Mouse (Mus musculus) inflammation-experienced regulatory T-cells, adult 6 months (primary cell): ENCODE measurements around the gene Gm20388. TPM values are rescaled to one million over a fixed set of nuclear protein-coding genes. Genes with fewer than 3 reads are reported as not detected.

Experiments used
- ATAC-seq: one replicate; pipeline ENCODE4 v1.8.0; 2017
- polyA plus RNA-seq, 3 experiments: library from polyadenylated mRNA; unstranded; fragments of 100-300 nt; shearing (Covaris generic); gene quantifications; one replicate each; pipeline ENCODE4 v1.2.1; 2017

Gene Gm20388
- polyA plus RNA-seq, 3 experiments from 2014 or later, result 10.8 to 14.1 (median 11.8) TPM

DNA sequence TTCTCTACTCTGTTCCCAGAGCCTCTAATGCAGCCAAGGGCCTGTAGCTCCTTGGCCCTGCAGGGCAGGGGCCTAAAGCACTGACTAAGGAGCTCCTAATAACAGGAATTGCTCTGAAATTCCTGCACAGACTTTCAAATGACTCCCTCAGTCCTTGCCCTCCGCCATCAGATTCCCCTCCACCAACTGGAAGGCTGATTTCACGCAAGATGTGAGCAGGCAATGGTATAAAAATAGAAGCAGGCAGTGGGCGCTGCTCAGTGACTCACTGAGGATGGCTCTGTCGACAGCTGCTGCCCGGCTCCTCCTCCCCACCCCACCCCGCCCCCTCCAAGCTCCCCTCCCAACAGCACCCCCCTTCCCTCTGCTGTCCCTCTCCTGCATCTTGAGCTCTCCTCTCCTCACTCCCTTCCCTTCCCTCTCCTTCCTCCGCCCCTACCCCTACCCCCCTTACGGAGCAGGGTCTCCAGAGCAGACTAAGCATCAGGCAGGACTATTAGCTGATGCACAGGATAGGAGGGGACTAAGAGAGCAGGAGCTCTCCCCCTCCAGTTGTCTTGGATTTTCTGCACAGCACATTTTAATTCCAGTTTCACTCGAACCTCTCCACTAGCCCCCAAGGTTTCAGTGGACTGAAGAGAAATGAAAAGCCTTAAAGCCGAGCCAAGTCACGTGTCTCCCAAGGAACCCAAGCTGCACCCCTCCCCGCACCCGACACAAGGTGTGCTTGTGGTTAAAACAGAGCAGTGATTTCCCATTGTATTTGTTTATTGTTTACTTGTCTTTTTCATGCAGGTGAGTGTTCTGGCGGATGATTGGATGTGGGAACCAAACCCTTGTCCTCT lies 3974.3 kb downstream of the Gm20388 start:
- ATAC-seq, result no peak

DNA sequence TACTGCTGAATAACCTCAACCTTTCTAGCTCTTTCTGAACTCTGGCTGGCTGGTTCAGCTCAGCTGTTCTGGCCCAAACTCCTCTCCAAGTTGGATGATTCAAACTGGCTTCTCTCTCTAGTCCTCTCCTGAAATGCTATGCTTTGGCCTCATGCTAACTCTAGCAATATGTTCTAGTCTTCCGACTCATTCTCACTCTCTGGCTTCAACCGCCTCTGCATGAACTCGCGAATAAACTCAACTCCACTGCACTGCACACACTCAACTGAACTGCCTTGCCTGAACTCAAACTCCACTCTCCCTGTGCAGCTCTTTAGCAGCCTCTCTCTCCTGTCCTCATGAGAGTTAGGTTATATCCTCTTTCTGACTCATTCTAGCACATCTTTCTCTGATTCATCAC lies 3976.5 kb downstream of the Gm20388 start:
- ATAC-seq, result no peak

DNA sequence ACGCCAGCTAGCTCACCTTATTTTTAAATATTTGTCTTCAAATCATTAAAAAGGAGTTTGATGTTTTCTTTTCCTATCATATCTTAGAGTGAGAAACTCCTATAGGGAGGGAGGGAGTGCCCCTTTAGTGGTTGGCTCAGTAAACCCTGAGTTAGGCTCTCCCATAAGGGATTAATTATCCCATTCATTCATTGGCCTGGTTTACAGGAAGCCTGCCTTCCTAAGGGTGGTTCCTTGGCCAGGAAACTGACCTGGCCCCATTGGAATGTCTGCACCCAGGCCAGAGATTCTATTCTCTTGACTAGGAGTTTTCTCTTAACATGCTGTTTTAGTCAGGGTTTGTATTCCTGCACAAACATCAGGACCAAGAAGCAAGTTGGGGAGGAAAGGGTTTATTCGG lies 3977.3 kb downstream of the Gm20388 start:
- no peak for ATAC-seq

DNA sequence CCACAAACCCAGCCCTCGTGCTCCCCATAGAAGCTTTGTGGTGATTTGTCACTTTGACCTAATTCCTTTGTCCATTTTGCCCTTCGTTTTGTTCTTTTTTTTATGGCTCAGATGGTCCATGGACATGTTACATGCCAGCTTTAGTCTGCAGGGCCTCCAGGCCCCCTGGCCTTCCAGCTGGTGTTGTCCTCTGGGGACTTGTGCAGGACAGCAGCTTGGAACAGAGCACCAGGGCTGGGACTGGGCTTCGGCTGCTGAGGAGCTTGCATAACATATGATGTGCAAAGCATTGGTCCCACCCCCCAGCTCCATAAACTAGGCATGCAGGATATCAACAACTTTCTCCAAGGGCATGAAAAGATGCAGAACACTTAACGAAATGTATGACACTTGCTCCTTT lies 3979.2 kb downstream of the Gm20388 start:
- ATAC-seq, result no peak

DNA sequence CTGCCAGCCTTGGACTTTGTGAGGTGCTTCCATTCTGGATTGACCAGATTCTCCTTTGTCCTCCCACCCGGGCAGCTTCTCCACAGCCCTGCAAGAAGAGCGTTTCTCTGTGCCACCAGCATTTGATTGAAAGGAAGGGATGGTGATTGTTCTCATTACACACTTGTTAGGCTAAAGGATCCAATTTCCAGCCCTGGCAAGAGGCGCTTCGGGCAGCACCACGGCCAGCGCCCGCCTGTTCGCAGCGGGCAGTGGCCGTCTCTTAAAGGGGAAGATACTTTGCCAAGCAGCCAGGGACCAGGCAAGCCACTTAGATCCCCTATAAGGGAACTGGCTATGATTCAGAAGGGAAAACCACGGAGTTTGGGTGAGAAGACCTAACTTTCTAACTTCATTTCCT lies 3980.6 kb downstream of the Gm20388 start:
- no peak for ATAC-seq

DNA sequence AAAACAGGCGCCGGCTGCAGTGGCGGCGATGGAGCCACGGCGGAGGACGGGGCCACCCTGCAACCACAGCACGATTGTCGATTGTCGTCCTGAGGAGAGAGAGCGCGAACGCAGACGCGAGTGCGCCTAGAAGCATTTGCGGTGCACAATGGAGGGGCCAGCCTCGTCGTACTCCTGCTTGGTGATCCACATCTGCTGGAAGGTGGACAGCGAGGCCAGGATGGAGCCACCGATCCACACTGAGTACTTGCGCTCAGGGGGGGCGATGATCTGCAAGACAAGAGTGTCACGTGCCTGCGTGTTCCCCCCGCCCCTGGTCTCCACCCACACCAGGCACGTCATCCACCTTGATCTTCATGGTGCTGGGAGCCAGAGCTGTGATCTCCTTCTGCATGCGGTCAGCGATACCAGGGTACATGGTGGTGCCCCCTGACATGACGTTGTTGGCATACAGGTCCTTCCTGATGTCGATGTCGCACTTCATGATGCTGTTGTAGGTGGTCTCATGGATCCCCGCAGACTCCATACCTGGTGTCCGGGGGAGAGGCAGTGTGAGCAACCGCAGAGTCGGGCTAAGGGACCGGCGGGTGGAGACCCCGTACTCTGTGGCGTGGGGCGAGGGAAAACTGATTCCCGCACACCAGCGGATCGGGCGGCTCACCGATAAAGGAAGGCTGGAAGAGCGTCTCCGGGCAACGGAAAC lies 3981.4 kb downstream of the Gm20388 start:
- no peak for ATAC-seq

DNA sequence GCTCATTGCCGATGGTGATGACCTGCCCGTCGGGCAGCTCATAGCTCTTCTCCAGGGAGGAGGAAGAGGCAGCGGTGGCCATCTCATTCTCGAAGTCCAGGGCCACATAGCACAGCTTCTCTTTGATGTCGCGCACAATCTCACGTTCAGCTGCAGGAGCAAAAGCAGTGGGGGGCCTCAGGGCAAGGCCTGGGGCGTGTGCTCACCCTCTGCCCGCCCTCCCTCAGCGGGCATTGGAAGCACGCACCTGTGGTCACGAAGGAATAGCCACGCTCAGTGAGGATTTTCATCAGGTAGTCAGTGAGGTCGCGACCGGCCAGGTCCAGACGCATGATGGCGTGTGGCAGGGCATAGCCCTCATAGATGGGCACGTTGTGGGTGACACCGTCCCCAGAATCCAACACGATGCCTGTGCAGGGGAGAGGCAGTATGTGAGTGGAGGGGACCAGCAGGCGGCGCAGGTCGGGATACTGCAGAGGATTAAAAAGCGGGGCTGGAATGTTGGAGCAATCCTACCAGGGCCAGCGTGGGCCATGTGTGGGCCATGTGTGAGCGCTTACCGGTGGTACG lies 3982.0 kb downstream of the Gm20388 start:
- no peak for ATAC-seq

DNA sequence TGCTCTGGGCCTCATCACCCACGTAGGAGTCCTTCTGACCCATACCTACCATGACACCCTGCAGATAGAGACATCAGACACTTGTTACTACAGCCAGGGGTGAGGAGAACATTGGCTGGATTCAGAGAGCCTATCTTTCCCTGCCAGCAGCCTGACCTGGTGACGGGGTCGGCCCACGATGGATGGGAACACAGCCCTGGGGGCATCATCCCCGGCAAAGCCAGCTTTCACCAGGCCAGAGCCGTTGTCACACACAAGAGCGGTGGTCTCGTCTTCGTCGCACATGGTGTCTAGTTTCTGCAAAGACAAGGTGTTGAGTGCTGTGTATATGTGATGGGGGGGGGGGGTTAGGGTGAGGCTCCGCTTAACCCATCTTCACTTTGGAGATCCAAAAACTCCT lies 3982.8 kb downstream of the Gm20388 start:
- ATAC-seq, result no peak

DNA sequence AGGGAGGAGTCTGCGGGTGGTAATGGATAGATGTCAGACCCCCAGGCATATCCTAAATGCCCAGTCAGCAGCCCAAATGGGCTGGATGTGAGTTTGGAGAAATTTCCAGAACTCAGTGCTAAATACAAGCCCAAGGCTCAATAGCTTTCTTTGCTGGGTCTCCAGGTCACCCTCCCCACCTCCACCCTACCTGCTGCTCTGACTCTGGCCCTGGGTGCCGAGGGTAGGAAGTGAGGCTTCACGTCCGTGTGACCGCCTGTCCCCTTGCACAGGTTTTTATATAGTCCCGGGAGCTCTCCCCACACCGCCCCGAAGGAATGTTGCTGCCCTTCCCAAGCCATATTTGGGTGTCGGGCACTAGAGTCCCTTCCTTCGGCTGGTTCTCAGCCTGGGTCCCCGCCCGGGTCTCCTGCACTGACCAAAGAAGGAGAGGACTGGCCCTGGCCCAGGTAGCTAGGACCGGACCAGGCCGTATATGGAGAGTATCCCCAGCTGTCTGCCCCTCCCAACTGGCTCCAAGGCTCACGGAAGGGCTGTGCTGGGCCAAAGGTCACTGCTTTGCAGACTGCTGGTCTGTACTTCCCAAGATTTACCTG lies 3984.0 kb downstream of the Gm20388 start, which contains the start of gene Acta1:
Gene Acta1 (minus strand): TSS at position 250 of the 596 bp plus-strand sequence.
- ATAC-seq, result no peak

DNA sequence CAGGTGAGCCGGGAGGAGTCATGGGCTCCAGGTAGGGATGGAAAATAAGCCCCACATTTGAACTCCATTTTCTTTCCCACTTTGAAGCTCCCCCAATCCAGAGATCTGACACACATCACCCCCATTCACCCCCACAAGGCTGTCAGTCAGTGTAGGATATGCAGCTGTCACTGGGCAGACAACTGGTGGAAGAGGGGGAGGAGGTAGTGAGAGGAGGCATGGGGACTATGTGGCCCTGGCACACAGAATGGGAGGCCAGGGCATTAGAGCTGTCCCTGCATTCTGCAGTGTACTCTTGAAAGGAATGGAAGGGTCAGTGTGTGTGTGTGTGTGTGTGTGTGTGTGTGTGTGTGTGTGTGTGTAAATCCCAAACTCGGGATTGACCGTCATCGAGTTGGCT lies 3984.6 kb downstream of the Gm20388 start:
- no peak for ATAC-seq

DNA sequence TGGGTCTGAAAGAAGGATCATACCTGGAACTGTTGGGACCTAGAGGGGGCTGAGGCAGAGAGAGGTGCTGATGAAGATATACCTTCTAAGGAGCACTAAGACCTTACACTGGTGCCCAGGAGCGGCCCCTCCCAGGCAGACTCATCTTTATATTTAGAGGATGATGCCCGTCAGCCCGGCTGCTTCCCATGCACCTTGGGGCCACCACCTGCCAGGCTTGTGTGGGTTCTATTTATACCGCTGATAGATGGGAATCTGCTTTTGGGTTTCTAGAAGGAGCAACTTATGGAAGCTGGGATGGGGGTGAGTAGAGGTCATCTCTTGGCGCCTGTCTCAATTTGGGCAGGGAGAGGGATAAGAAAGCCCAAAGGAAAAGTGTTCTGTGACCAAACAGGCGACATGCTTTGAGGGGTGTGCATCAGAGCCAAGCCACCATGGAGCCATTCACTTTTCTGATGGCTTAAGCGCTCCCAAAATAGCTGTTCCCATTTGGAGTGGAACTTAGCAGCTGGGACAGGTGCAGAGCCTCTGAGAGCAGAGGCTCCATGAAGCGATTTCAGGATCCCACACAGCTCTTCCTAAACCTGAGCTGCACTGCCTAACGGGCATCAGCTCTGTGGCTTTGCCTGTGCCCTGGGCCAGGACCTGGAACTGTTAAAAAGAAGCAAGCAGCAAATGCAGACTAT lies 3985.2 kb downstream of the Gm20388 start:
- ATAC-seq, result no peak

DNA sequence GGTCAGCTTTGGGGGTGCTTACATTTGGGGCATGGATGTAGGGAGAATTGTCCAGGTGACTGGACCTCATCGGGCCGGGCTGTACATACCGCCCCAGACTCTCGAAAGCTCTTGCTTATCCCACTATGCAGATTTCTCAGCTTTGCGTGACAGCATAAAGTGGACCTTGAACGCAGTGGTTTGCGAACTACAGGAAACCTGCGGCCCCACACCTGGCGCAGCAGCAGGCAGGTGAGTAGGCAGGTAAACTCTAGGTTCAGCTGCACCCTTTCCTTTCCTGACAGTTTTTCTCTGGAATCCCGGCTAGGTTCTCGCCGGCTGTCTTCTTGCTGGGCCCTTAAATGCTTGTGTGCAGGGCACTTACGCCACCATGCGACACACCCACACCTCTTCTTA lies 3985.7 kb downstream of the Gm20388 start:
- ATAC-seq, result no peak

DNA sequence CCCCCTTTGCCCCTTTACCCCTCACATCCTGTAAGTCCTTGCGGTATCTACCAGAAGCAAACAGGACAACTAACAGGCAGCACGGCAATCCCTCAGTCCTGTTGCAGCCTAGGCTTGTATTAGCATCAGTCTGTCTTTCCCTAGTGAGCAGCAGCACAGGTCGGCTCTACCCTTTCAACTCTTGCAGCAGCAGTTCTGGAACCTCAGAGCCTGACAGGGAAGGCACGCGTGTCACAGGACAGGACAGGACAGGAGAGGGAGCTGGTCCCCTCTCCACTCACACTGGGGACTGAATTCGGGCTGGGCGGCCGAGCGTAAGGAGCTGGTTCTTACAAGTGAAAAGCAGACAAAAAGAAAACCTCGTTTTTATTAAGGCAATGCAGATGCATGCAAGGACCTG lies 3986.1 kb downstream of the Gm20388 start:
- ATAC-seq, result no peak

DNA sequence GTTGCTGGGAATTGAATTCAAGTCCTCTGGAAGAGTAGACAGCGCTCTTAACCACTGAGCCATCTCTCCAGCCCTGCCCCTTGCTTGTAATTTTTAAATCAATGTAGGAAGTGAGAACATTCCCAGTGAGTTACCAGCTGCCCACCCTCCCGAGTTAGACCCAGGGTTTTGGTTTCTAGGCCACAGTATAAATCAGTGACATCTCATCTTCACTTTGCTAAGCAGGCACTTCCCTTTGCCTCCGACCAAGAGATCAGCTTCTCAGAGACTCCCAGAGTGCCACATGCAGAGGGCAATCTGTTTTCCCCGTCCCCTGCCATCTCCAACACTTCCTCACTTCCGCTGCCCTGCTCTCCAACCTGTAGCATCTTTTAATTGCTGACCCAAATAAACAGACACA lies 3987.9 kb downstream of the Gm20388 start:
- ATAC-seq, result no peak

DNA sequence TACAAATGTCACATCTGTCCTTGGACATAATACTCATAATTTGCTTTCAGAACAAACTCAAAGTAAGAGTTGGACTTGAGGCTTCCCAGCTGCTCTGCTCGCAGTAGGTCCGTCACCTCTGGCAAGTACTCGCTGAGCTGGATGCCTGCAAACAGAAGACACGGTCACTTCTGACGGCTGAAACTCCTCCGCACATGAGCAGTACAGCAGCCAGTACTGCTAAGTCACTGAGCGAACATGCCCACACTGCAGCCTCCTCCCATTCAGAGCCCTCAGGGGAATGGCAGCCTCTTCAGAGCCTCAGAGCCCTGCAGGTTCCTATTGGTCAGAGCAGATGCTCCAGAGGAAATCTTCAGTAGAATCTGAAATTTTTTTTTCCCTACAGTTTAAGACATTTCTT lies 3988.7 kb downstream of the Gm20388 start:
- ATAC-seq, result no peak

DNA sequence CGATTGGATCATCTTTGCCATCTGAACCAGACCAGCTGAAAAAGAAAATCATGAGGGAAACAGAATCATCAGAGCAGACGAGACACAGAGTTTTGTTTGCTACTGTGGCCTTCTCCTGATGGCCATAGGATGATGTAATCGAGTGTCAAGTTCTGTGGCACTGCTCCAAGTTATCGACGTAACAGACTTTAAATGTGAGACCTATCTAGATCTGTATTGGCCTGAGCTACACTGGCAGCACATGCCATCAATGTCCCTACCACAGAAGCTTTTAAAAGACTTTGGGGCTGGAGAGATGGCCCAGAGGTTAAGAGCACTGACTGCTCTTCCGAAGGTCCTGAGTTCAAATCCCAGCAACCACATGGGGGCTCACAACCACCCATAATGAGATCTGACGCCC lies 3992.0 kb downstream of the Gm20388 start:
- no peak for ATAC-seq

DNA sequence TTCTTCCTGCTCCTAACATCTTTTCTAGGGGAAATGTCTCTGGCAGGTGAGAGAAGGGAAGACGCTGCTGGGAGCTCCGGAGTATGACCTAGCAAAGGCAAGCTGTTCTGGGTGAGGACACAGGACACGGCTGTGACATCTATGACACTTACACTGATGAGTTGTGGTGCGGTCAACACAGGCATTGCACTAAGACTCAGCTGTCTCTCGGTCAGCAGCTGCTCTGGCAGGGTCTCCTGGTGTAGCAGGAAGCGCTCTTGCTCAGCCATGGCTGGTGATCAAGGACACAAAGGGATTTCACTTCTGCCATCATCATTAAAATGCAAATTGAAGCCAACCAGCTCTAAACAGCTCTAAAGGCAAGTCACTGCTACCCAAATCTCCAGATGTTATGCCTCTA lies 3997.0 kb downstream of the Gm20388 start:
- ATAC-seq, result no peak

DNA sequence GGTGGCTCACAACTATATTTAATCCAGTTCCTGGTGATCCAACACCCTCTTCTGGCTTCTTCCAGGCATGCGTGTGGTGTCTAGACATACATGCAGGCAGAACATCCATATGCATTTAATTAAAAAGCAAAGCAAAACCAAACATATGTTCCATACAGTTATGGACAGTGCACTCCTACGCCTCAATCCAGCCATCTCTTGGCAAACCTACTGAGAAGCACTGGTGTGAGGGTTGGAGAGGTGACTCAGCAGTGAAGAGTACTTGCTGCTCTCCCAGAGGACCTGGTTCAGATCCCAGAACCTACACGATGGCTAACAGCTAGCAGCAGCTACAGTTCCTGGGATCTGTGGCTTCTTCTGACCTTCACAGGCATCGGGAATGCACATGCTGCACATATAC lies 4001.6 kb downstream of the Gm20388 start:
- ATAC-seq, result no peak

DNA sequence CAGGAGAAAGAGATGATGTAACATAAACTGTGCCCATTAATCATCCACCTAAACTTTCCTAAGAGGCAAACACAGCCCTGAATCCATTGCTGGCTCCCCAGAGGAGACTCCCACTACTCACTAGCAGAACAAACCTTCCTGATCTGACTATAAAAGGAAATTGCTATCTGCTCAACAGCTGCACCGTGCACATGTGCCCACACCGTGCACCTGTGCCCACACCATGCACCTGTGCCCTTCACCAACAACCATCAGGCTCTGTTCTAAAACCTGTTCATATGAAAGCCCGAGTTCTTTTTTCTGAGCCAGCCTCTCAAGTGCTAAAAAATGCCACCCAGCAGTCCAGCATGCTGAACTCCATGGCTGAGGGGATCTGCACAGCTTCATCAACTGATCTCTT lies 4004.0 kb downstream of the Gm20388 start:
- no peak for ATAC-seq

DNA sequence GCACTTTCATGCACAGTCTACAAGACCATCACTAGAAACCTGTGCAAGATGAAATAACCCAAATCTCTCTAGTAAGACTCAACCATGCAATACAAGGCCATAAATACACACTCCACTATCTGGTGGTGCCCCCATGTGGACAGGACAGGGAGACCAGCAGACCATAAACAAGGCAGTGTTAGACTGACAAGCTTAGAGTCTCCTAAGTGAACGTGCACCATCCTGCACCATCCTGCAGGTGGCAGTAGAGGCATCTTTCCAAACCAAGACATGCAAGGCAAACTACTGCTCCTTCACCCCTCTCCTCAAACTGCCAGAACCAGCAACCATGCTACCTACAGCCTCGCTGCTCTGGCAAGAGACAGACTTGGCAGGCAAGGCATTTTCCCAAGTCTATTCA lies 4014.1 kb downstream of the Gm20388 start:
- peak; percentile 65 for ATAC-seq

DNA sequence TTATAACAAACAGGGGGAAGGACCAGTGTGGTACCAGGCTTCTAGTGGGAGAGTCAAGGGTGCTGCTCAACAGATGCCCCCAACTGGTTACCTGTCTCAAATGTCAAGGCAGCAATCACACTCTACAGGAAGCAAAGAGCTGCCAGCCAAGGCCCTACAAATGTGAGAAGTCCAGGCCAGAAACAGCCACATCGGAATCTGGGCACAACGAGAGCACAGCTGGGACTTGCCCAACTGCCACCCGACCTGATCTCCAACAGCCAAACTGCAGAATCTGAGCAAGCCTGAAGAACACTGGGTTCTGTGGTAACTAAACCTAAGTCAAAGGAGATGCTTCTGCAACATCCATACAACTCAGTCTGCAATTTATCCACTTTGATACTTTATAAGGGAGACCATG lies 4015.0 kb downstream of the Gm20388 start:
- no peak for ATAC-seq

DNA sequence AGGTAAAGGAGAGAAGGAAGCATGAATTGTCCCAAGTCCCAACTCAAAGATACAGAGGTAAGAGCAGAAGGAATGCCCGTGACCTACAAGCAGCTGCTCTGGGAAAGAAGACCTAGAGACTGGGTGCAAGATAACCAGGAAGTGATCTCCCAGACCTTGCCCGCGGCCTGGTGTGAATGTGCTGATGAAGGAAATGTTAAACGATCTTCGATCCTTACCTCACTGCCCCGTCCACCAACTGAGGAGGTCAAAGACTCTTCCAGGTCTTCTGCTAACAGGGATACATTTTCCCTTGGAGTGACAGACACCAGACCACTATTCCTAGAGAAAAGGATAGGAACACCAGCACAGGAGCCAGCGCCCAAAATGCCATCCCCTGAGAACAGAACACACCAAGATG lies 4018.4 kb downstream of the Gm20388 start:
- no peak for ATAC-seq
